Comparison of ENCODE assay signal across 9 mouse cellular contexts in the genomic region with DNA sequence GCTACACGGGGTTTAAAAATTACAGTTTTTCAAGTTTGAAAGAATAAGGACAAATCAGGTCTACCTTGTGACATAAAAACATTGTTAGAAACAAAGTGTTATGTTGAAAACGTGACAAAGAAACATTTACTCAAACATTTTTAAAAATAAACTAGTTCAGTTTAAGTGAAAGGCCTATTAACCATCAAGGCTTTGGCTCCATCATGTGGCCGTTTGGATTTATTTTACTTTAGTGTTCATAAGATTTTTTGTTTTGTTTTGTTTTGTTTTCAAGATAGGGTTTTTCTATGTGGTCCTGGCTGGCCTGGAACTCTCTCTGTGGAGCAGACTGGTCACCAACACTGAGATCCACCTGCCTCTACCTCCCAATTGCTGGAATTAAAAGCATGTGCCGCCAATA. TPM values are rescaled to one million over a fixed set of nuclear protein-coding genes. Genes with fewer than 3 reads are reported as not detected.
DNase-seq lines count a peak whose midpoint lies in the region; ATAC-seq and TF ChIP-seq lines count a peak whose summit lies in the region.
"Had no signal": no experiment of that assay in that cellular context is flagged by ENCODE, and none has a peak within 500 bp of the region (broad histone marks: within the 10 kb centered on the region; RNA-seq: fewer than 3 reads in every experiment).

No protein-coding gene starts in this region.

- no peak for ATAC-seq in kidney, postnatal 0 days (replicated peaks; ENCODE audit: low FRiP score, low read depth)
- no peak for ATAC-seq in neural tube, embryonic 15.5 days (ENCODE audit: low FRiP score)

- no peaks in the 10 kb centered on the region for H3K4me1 ChIP-seq in kidney, postnatal 0 days (replicated peaks; ENCODE audit: insufficient read depth, low read length)
- peaks cover 14% of the 10 kb centered on the region for H3K4me1 ChIP-seq in neural tube, embryonic 15.5 days
- H3K4me1 ChIP-seq: liver, embryonic 13.5 days had no signal

- no peaks in the 10 kb centered on the region for H3K27me3 ChIP-seq in kidney, postnatal 0 days (ENCODE audit: insufficient read depth, low read length)
- H3K27me3 ChIP-seq in neural tube, embryonic 15.5 days (replicated peaks) = no peaks in the 10 kb centered on the region
- H3K27me3 ChIP-seq: liver, embryonic 13.5 days had no signal

- H3K9ac ChIP-seq in kidney, postnatal 0 days (ENCODE audit: low read depth, low read length) = no peak overlapping the region
- H3K9ac ChIP-seq in neural tube, embryonic 15.5 days (replicated peaks) = no peak overlapping the region
- H3K9ac ChIP-seq: liver, embryonic 13.5 days had no signal

- H3K36me3 ChIP-seq in kidney, postnatal 0 days (ENCODE audit: insufficient read depth, low read length) = no peaks in the 10 kb centered on the region
- H3K36me3 ChIP-seq in neural tube, embryonic 15.5 days = no peaks in the 10 kb centered on the region
- H3K36me3 ChIP-seq: liver, embryonic 13.5 days had no signal

- peak; percentile 63 for DNase-seq in kidney, postnatal 0 days (ENCODE audit: low spot score)
- DNase-seq in kidney, adult 18-20 months = no peak
- DNase-seq in 3T3-L1 (ENCODE audit: low read depth, low spot score) = peak; percentile 58
- DNase-seq in B cell, adult 2 months = peak; percentile 60 to 65
- DNase-seq in cerebellum, postnatal 14 days = peak; percentile 67 to 70
- no peak for DNase-seq in ovary, postnatal 14 days (ENCODE audit: low spot score)
- no peak for DNase-seq in ovary, postnatal 36 days (ENCODE audit: low spot score)
- DNase-seq: liver, embryonic 13.5 days had no signal

- TF ChIP-seq CTCF in kidney, postnatal 0 days (IDR thresholded peaks at IDR 0.05; ENCODE audit: low read depth) = peak; percentile 74

- H3K4me2 ChIP-seq in kidney, postnatal 0 days (ENCODE audit: low read length) = no peak overlapping the region
- H3K4me2 ChIP-seq in neural tube, embryonic 15.5 days = no peak overlapping the region
- H3K4me2 ChIP-seq: liver, embryonic 13.5 days had no signal

- H3K9me3 ChIP-seq in kidney, postnatal 0 days (replicated peaks; ENCODE audit: low read length) = no peaks in the 10 kb centered on the region
- no peaks in the 10 kb centered on the region for H3K9me3 ChIP-seq in neural tube, embryonic 15.5 days (replicated peaks)
- H3K9me3 ChIP-seq: liver, embryonic 13.5 days had no signal

- H3K4me3 ChIP-seq in kidney, postnatal 0 days (replicated peaks; ENCODE audit: low read depth, low read length) = no peak overlapping the region
- H3K4me3 ChIP-seq in neural tube, embryonic 15.5 days (replicated peaks) = no peak overlapping the region
- H3K4me3 ChIP-seq: liver, embryonic 13.5 days had no signal

- WGBS in kidney, postnatal 0 days = 59% methylated on average over 4 of the region's 4 CpGs
- 66% methylated on average over 4 of the region's 4 CpGs for WGBS in neural tube, embryonic 15.5 days

- no peak overlapping the region for H3K27ac ChIP-seq in kidney, postnatal 0 days
- H3K27ac ChIP-seq in neural tube, embryonic 15.5 days (replicated peaks) = no peak overlapping the region
- H3K27ac ChIP-seq: liver, embryonic 13.5 days had no signal

RNA-seq across cellular contexts. Expression of a gene that starts 52.6 kb away (rescaled TPM):
- polyA plus RNA-seq in kidney, postnatal 0 days (2015; fragmentation: Nextera tagmentation; extraction: Ambion mirVana) = 44.4 and 46.1 TPM in 2 replicates
- polyA plus RNA-seq in neural tube, embryonic 15.5 days (2015; fragmentation: Nextera tagmentation; extraction: Ambion mirVana) = 27.1 and 32.7 TPM in 2 replicates

RNA-seq across cellular contexts. Expression of a gene that starts 53.1 kb away (rescaled TPM):
- polyA plus RNA-seq in kidney, postnatal 0 days (2015; fragmentation: Nextera tagmentation; extraction: Ambion mirVana) = 2.3 and 2.7 TPM in 2 replicates
- 2.0 and 2.2 TPM in 2 replicates for polyA plus RNA-seq in neural tube, embryonic 15.5 days (2015; fragmentation: Nextera tagmentation; extraction: Ambion mirVana)

Comparison
In these comparisons a context has a peak if more than half of its experiments do, and no peak if none do; other contexts are left out.
1. DNase-seq: peak in kidney, postnatal 0 days (single experiment), 3T3-L1 (single experiment), B cell, adult 2 months (2 of 2) and cerebellum, postnatal 14 days (2 of 2); none in kidney, adult 18-20 months (single experiment), ovary, postnatal 14 days (single experiment) and ovary, postnatal 36 days (single experiment).